Mouse (Mus musculus): Measurements from ENCODE around the gene Zbtb12. TPM values are rescaled to one million over a fixed set of nuclear protein-coding genes. Genes with fewer than 3 reads are reported as not detected.
"Not testable (repeated sequence)": the region's sequence is repeated elsewhere in the genome, so short reads cannot be mapped to it uniquely, and the experiment has no call there.

Gene Zbtb12
- 15.0 and 16.3 TPM in 2 replicates for polyA plus RNA-seq (2012; rRNA removed)

DNA sequence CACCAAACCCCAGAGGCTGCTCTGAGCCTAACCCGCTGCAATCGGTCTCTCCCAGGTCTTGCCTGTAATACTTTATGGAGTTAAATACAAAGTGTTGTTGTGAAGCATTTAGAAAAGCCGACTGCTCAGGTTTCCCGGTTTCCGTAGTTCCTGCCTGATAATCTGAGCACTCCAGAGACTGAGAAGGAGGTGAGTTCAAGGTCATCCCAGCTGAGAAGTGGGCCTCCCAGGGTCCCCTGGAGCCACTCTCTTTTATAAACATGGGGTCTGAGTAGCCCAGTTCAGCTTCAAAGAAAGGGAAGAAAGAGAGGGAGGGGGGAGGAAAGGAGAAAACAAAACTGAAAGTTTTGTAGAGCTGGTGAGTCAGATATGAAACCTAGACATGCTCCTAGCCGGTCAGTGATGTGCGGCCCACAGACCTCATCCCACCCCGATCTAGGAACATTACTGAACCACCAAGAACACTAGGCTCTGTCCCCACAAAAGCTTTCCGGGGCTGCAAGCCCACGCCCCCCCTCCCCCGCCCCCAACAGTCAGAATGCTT lies at the start of gene Zbtb12:
TSS of gene Zbtb12 (plus strand) at position 148 of the 544 bp plus-strand sequence.
- 45% methylated on average over 11 of the region's 11 CpGs for WGBS
- Histone ChIP-seq H3K4me3 (ENCODE audit: control insufficient read depth, insufficient read depth, low read length) (peak within 1 kb of the TSS; percentile 18; the same call in 1 of the 2 replicates), H3K27ac (ENCODE audit: control insufficient read depth, insufficient read depth, low read length) (no peak within 1 kb of the TSS)

GRCm38 (mm10) chr17:34830776-34831175 lies 48.5 kb upstream of the Zbtb12 start:
- not testable (repeated sequence) for H3K4me3 ChIP-seq (ENCODE audit: control insufficient read depth, insufficient read depth, low read length); DNase-seq; H3K27ac ChIP-seq (ENCODE audit: control insufficient read depth, insufficient read depth, low read length); H3K4me1 ChIP-seq (replicated peaks; ENCODE audit: control insufficient read depth, insufficient read depth, low read length); H3K27me3 ChIP-seq (ENCODE audit: control insufficient read depth, insufficient read depth, low read length)
- H3K36me3 ChIP-seq (ENCODE audit: control insufficient read depth, insufficient read depth, low read length) = peaks cover 35% of the 10 kb centered on the region
- 97% methylated on average over 1 of the region's 1 CpGs for WGBS

More for the DNA sequence above, at the start of gene Zbtb12:
- DNase-seq = no peak
- no peaks in the 10 kb centered on the region for H3K36me3 ChIP-seq (ENCODE audit: control insufficient read depth, insufficient read depth, low read length)
- peaks cover 9% of the 10 kb centered on the region for H3K4me1 ChIP-seq (replicated peaks; ENCODE audit: control insufficient read depth, insufficient read depth, low read length)
- H3K27me3 ChIP-seq (ENCODE audit: control insufficient read depth, insufficient read depth, low read length) = no peaks in the 10 kb centered on the region
- TF ChIP-seq POLR2A (IDR thresholded peaks at IDR 0.05; ENCODE audit: control insufficient read depth, extremely low read depth, insufficient read depth, low read length, poor library complexity) (no peak), CTCF (IDR thresholded peaks at IDR 0.05; ENCODE audit: borderline replicate concordance, control insufficient read depth, extremely low read depth, insufficient read depth, low read length, poor library complexity) (no peak)

GRCm38 (mm10) chr17:34836155-34836855 lies 43.0 kb upstream of the Zbtb12 start:
- peaks cover 10% of the 10 kb centered on the region for H3K36me3 ChIP-seq (ENCODE audit: control insufficient read depth, insufficient read depth, low read length)
- 7% methylated on average over 48 of the region's 48 CpGs for WGBS
- no peak for DNase-seq
- TF ChIP-seq CTCF (IDR thresholded peaks at IDR 0.05; ENCODE audit: borderline replicate concordance, control insufficient read depth, extremely low read depth, insufficient read depth, low read length, poor library complexity) (no peak), POLR2A (IDR thresholded peaks at IDR 0.05; ENCODE audit: control insufficient read depth, extremely low read depth, insufficient read depth, low read length, poor library complexity) (no peak)
- peak overlapping the region; percentile 51 for H3K4me3 ChIP-seq (ENCODE audit: control insufficient read depth, insufficient read depth, low read length)
- peaks cover 15% of the 10 kb centered on the region for H3K4me1 ChIP-seq (replicated peaks; ENCODE audit: control insufficient read depth, insufficient read depth, low read length)
- H3K27ac ChIP-seq (ENCODE audit: control insufficient read depth, insufficient read depth, low read length) = no peak overlapping the region
- no peaks in the 10 kb centered on the region for H3K27me3 ChIP-seq (ENCODE audit: control insufficient read depth, insufficient read depth, low read length)

GRCm38 (mm10) chr17:34836856-34837221 lies 42.4 kb upstream of the Zbtb12 start, which contains the start of the genes Stk19 and Dxo:
Gene Stk19 (minus strand): TSS chr17:34836945.
Gene Dxo (plus strand): TSS chr17:34837019.
- Histone ChIP-seq H3K4me1 (replicated peaks; ENCODE audit: control insufficient read depth, insufficient read depth, low read length) (peaks cover 15% of the 10 kb centered on the region), H3K27me3 (ENCODE audit: control insufficient read depth, insufficient read depth, low read length) (no peaks in the 10 kb centered on the region), H3K27ac (ENCODE audit: control insufficient read depth, insufficient read depth, low read length) (no peak within 1 kb of the TSS; the same call in 1 of the 2 replicates), H3K4me3 (ENCODE audit: control insufficient read depth, insufficient read depth, low read length) (peak within 1 kb of the TSS; percentile 51), H3K36me3 (ENCODE audit: control insufficient read depth, insufficient read depth, low read length) (peaks cover 11% of the 10 kb centered on the region)
- WGBS = under 1% methylated on average over 40 of the region's 40 CpGs
- peak; percentile 92 for DNase-seq
- TF ChIP-seq CTCF (IDR thresholded peaks at IDR 0.05; ENCODE audit: borderline replicate concordance, control insufficient read depth, extremely low read depth, insufficient read depth, low read length, poor library complexity) = peak; percentile 60; the same call in 1 of the 2 replicates
- peak; percentile 74; the same call in 1 of the 2 replicates for TF ChIP-seq POLR2A (IDR thresholded peaks at IDR 0.05; ENCODE audit: control insufficient read depth, extremely low read depth, insufficient read depth, low read length, poor library complexity)

- DNase-seq = peak; percentile 18
- H3K27ac ChIP-seq (ENCODE audit: control insufficient read depth, insufficient read depth, low read length) = no peak overlapping the region
- TF ChIP-seq CTCF (IDR thresholded peaks at IDR 0.05; ENCODE audit: borderline replicate concordance, control insufficient read depth, extremely low read depth, insufficient read depth, low read length, poor library complexity) (no peak), POLR2A (IDR thresholded peaks at IDR 0.05; ENCODE audit: control insufficient read depth, extremely low read depth, insufficient read depth, low read length, poor library complexity) (no peak)
- peaks cover 15% of the 10 kb centered on the region for H3K36me3 ChIP-seq (ENCODE audit: control insufficient read depth, insufficient read depth, low read length)
- WGBS = 46% methylated on average over 43 of the region's 43 CpGs
- H3K4me1 ChIP-seq (replicated peaks; ENCODE audit: control insufficient read depth, insufficient read depth, low read length) = peaks cover 15% of the 10 kb centered on the region
- H3K27me3 ChIP-seq (ENCODE audit: control insufficient read depth, insufficient read depth, low read length) = no peaks in the 10 kb centered on the region
- peak overlapping the region; percentile 51 for H3K4me3 ChIP-seq (ENCODE audit: control insufficient read depth, insufficient read depth, low read length)
Measured at GRCm38 (mm10) chr17:34837464-34838324, 41.6 kb upstream of the Zbtb12 start.

DNA sequence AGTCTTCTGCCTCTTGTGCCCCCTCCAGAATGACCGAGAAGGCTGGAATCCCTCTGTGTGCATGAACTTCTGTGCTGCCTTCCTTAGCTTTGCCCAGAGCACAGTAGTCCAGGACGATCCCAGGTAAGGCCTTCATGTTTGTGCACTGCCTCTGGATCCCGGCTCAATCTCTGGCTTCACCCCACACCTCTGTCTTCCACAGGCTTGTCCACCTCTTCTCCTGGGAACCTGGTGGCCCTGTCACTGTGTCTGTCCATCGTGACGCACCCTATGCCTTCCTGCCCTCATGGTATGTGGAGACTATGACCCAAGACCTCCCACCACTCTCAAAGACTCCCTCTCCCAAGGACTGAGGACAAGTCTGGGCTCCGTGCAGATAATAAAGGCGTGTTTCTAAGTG lies 40.5 kb upstream of the Zbtb12 start:
- Histone ChIP-seq H3K27me3 (ENCODE audit: control insufficient read depth, insufficient read depth, low read length) (no peaks in the 10 kb centered on the region), H3K4me1 (replicated peaks; ENCODE audit: control insufficient read depth, insufficient read depth, low read length) (peaks cover 15% of the 10 kb centered on the region), H3K4me3 (ENCODE audit: control insufficient read depth, insufficient read depth, low read length) (no peak overlapping the region), H3K27ac (ENCODE audit: control insufficient read depth, insufficient read depth, low read length) (no peak overlapping the region), H3K36me3 (ENCODE audit: control insufficient read depth, insufficient read depth, low read length) (peaks cover 21% of the 10 kb centered on the region)
- DNase-seq = no peak
- 93% methylated on average over 7 of the region's 7 CpGs for WGBS
- no peak for TF ChIP-seq POLR2A (IDR thresholded peaks at IDR 0.05; ENCODE audit: control insufficient read depth, extremely low read depth, insufficient read depth, low read length, poor library complexity)
- no peak for TF ChIP-seq CTCF (IDR thresholded peaks at IDR 0.05; ENCODE audit: borderline replicate concordance, control insufficient read depth, extremely low read depth, insufficient read depth, low read length, poor library complexity)
